Mouse (Mus musculus) gastrocnemius, postnatal 14 days (tissue): ENCODE measurements around the gene Gm49405. TPM values are rescaled to one million over a fixed set of nuclear protein-coding genes. Genes with fewer than 3 reads are reported as not detected.
A peak's percentile ranks its signal among the peaks of the same experiment; 100 is the strongest.
"Not testable (repeated sequence)": the region's sequence is repeated elsewhere in the genome, so short reads cannot be mapped to it uniquely, and the experiment has no call there.

ENCODE experiments used
- DNase-seq: peaks from one replicate; pipeline ENCODE4 v3.0.0; 2021; ENCODE audit warnings: mixed read lengths
- intact Hi-C: fragments of 180-260 bp; cut with DNase I; formaldehyde crosslinking; loops from one replicate; pipeline ENCODE4 v1.15.1; 2025; ENCODE audit warnings: low total_unique reads
- long read RNA-seq, 2 experiments: library from polyadenylated mRNA; stranded (forward); transcript quantifications; one replicate each; pipeline ENCODE4 v2.0.0; 2021
- total RNA-seq, 2 experiments: library from RNA; stranded (reverse); gene quantifications; 2 replicates each; pipeline ENCODE4 v1.2.3; 2021

Gm49405 gene
- under 1 TPM; 0.18 to 0.31 TPM for total RNA-seq
- long read RNA-seq, experiment 1, result 0 reads
- long read RNA-seq, experiment 2, result 0 reads

DNA sequence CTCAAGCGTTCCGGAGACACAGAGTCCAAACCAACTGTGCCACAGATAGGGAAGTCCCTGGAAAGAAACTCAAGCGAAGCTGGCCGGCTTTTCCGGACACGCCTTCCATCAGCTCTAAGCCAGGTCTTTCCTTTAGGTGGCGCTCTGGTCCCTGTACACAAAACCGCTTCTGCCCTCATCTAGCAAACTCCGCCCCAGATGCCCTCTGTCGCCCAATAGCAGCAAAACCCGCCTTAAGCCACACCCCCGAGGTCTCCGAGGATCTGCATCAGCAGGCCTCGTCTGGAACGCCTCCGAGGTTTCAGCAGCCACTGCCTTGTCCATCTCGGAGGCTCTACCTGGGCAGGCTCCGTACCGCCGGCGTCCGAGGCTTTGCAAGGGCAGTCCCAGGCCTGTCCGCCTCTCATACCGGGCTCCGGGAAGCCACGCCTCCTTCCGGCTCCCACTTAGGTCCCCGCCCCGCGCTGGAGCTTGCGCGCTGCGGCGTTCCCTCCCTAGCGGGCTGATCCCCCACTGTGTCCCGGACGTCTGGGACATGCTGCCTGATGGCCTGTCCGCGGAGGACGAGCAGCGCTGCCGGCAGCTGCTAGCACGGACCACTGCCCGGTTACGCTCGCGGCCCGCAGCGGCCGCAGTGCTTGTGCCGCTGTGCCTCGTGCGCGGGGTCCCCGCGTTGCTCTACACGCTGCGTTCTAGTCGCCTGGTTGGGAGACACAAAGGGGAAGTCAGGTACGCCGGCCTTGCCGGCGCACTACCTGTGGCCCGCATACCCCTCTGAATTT lies at the start of gene Gm49405, which contains the start of gene Nudt8:
Gene Gm49405, plus strand, starts transcription at position 508 of the 782 bp plus-strand sequence.
Gene Nudt8, plus strand, starts transcription at position 462 of the 782 bp plus-strand sequence.
- DNase-seq, result peak; percentile 95
- intact Hi-C loops, result no loop called here

DNA sequence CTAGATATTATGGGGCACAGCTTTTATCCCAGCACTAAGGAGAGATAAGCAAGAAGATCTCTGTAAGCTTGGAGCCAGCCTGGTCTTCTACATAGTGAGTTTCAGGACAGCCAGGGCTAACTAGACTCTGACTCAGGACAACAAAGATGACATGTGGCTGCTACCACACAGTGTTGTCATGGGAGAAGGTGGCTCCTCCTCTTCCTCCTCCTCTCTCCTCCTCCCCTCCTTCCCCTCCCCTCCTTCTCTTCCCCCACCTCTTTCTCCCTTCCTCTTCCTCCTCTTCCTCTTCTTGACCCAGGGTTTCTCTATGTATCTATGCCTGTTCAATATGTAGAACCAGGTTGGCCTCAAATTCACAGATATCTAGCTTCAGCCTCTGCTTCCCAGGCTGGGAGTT lies 49.0 kb upstream of the Gm49405 start:
- intact Hi-C loops, result no loop called here
- DNase-seq, result no peak

DNA sequence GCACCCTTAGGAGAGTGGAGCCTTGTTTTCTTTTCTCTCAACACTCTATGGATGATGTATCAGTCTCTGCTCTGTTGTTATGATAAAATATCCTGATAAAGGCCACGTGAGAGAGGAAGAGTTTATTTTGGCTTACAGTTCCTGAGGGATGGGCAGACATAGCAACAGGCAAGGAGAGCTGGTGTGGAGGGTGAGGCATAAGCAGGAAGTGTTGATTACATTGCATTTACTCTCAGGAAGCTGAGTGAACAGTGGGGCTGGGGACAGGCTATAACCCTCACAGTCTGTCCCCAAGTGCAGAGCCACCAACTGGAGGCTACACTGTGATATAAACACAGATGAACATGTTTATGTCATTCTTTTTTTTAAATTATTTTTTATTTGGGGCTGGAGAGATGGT lies 48.3 kb upstream of the Gm49405 start:
- no peak for DNase-seq
- intact Hi-C loops, result no loop called here

DNA sequence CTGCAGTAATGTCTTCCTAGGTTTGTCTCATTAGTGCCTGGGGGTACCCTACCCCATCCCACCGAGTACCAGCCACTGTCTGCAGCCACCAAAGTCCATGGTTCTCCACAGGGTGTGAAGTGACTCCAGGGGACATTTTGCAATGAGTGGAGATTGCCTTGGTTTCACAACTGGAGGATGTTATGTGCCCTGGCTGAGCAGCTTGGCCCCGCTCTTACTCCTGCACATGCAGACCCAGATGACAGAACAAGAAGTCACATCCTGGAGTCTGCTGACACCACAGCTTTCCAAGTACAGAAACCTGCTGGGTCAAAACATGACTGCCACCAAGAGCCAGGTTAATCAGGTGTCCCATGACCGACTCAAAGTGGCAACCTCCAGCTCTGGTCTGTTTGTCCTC lies 45.4 kb upstream of the Gm49405 start:
- DNase-seq, result no peak
- intact Hi-C loops, result no loop called here

DNA sequence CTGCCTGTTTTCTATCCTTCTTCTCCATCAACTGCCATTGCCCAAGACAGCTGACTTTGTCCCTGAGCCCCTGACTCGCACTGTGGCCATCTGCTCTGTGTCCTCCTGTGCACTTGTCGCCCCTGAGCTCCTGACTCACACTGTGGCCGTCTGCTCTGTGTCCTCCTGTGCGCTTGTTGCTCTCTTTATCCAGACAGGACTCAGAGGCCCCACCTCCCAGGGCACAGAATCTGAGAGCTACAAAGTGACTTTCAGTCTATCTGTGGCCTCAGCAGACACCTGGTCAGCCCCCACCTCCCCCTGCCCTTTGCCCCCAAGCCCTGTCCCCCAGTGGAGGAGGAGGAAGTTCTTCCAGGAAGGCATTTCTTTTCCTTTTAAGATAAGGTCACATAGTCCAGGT lies 44.6 kb upstream of the Gm49405 start:
- intact Hi-C loops, result no loop called here
- DNase-seq, result no peak

- intact Hi-C loops, DNase-seq: not testable (repeated sequence)
Observed at GRCm38 (mm10) chr19:3957296-3958036, 43.0 kb upstream of the Gm49405 start.

DNA sequence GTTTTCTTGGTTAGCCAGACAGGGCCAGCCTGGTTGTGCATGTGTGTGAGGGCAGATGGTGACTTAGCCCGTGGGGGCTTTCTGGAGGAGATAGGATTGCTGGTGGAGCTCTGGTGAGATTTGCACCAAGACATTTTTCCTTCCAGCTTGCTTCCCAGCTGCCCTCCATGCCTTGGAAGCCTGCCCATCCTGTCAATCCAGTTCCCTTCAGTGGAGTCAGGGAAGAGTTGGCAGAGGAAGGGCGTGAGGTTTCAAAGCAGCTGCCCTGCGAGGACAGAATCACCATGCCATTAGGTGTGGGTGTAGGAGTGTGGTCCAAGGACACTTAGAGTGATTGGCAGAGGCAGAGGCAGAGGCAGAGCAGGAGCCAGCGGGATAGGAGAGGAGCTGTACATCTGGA lies 42.0 kb upstream of the Gm49405 start, which contains the start of gene Aldh3b3:
Gene Aldh3b3, plus strand, starts transcription at position 176 of the 400 bp plus-strand sequence.
- intact Hi-C loops, result no loop called here
- DNase-seq, result no peak

DNA sequence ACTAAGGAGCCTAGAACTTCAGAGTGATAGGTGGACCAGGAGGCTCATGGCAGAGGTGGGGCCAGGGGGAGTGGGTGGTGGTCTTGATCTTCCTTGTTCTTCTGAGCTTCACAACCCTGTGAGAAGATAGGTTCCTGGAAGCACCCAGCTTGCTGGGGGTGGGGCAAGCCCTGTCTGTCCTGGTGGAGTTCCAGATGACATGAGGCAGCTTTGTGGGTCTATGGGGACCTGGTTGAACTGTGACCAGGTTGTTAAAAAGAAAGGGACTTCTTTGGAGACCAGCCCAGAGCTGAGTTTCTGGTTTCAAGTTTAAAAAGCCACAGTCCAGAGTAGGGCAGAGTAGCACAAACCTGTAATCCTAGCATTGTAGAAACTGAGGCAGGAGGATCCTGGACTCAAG lies 41.4 kb upstream of the Gm49405 start:
- intact Hi-C loops, result no loop called here
- no peak for DNase-seq

- intact Hi-C loops, result no loop called here
- no peak for DNase-seq
Observed at GRCm38 (mm10) chr19:3960211-3960610, 40.2 kb upstream of the Gm49405 start.

- DNase-seq, intact Hi-C loops: not testable (repeated sequence)
Observed at GRCm38 (mm10) chr19:3961805-3962204, 38.6 kb upstream of the Gm49405 start.

DNA sequence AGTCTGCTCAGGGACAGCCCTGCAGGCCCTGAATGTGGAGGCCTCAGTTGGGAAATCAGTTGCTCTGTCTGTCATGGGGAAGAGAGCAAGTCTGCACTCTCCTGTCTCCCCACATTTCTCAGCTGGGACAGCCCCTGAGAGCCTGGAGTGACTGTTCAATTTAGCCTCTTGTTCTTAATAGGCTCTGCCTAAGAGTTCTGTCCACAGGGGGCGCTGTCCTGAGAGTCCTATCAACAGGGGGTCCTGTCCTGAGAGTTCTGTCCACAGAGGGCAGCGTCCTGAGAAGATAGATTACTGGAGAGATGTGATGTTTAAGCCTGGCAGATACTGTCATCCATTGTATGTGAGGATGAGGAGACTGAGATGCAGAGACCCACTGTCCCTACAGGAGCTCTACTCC lies 38.0 kb upstream of the Gm49405 start:
- intact Hi-C loops, result no loop called here

DNA sequence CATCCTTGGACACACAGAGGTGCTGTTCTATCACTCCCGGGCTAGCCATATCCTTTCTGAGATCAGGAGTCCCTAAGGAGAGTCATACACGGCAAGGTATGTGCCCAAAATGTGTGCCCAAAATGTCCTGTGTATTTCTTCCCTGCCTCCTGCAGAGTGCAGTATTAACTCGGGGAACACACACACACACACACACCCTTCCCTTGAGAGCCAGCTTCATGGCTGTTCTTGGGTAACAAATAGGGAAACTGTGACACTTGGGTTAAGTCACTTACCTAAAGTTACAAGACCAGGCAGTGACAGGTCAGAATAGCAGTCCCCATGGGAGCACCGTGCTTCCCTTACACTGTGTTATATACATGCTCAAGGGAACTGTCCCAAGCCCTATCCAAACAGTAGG lies 36.4 kb upstream of the Gm49405 start:
- no peak for DNase-seq
- intact Hi-C loops, result no loop called here

More for the DNA sequence above, 38.0 kb upstream of the Gm49405 start:
- no peak for DNase-seq

DNA sequence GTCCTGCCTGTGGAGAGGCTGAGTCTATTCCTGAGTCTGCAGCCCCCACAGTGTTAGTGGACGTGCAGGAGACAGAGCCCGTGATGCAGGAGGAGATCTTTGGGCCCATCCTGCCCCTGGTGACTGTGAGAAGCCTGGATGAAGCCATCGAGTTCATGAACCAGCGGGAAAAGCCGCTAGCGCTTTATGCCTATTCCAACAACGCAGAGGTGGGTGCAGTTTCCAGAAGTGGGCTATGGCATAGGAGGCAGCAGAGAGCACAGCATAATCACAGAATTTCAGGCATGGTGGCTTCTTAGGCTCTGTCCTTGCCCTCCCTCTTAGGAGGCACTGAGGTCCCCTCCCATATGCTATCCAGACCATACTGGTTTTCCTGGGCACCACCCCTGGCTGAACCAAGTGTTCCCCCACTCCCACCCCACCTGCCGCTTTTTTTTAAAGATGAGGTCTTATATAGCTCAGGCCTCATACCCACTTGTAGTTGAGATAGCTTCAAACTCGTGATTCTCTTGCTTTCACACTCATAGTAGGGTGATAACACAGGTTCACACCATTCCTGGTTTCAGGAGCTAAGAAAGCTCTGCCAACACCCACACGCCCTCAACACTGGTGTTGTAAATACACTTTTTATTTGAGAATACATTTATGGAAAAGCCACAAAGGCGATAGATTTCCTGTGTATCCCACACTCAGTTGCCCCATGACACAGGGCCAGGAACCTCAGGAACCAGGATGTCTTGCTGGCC lies 33.9 kb upstream of the Gm49405 start:
- intact Hi-C loops, result no loop called here

DNA sequence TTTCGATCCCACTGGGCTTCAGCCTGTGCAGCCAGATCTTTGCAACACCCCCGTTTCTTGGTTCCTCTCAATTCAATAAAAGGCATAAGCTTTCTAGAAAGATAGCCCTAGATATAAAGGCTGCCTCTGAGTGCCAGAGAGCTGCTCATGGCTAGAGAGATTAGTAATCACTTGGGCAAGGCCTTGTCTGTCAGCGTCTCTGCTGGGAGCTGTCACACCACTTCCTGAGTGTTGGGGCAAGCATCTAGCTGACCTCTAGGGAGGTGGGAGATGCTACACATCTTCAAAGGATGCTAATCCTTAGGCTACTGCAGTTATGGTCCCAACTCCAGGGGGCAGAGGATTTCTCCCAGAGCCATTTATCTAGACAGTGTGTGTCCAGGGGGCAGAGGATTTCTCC lies 33.2 kb upstream of the Gm49405 start:
- DNase-seq, result no peak
- intact Hi-C loops, result no loop called here

More for the DNA sequence above, 33.9 kb upstream of the Gm49405 start:
- no peak for DNase-seq

- intact Hi-C loops, result no loop called here
Observed at GRCm38 (mm10) chr19:3972229-3972628, 28.2 kb upstream of the Gm49405 start, which contains the start of gene Aldh3b2. Gene Aldh3b2 (plus strand): TSS chr19:3972328.

DNA sequence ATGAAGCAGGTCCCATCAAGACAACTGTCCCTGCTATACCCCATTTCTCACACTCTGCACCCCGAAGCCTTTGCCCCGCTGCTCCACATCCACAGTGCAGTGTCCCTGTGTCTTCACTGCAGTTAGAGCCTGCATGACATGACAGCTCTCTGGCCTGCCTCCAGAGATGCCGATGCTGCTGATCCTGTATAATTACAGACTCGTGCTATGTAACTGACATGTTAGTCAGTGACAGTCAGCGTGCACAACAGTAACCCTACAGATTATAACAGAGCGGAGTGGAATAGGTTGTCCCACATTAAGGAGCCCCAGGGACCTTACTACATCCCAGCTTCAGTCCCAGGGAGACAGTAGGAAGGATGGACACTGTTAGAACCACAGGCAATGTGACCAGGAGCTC lies 25.8 kb upstream of the Gm49405 start:
- DNase-seq, intact Hi-C loops: not testable (repeated sequence)

More at GRCm38 (mm10) chr19:3972229-3972628, 28.2 kb upstream of the Gm49405 start, which contains the start of gene Aldh3b2:
- no peak for DNase-seq

DNA sequence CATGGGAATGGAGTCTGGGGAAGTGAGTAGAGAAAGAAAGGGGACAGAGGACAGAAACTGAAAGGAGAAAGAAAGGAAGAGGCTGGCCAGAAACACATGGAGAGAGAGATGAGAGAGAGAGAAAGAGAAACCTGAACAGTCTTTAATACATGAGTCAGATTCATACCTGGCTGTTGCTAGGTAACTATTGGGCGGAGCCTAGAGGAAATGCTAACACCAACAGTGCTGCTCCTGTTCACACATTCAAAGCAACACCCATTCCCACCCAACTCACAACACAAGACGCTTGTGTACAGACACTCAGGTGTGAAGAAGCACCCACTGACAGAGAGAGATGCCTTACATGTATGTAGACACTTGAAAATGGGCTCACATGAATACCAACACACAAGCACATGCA lies 24.6 kb upstream of the Gm49405 start:
- intact Hi-C loops, result no loop called here
- no peak for DNase-seq

DNA sequence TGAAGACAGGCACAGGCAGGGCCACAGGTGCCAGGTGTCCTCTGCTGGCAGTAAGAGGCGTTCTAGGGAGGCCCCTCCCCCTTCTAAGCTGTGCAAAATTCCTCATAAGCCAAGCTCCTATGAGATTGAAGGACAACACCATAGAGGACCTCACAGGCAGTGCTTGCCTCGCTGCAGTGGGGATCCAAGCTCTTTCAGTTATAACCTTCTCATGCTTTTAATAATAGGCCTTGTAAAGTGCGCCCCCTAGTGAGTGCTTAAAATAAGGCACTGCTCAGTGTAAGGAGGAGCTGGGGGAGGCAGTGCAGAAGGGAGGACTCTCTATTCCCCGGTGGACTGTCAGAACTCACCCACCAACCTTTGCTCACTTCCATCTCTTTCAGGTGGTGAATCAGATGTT lies 20.1 kb upstream of the Gm49405 start:
- intact Hi-C loops, result loop anchor here (2.0 kb wide), 1 partner anchor 34 kb away; no protein-coding TSS in a partner anchor
- peak; percentile 75 for DNase-seq

DNA sequence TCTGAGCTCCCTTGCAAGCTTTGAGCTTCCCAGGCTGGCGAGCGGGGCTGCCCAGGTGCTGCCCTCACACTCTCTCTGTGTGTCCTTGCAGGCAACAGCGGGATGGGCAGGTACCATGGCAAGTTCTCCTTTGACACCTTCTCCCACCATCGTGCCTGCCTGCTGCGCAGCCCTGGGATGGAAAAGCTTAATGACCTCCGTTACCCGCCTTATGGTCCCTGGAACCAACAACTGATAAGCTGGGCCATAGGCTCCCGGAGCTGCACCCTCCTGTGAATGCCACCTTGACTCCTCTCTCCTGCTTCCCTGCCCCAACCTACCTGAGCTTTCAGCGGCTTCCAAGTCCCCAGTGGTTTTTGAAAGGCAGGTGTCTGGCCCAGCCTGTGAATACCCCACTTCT lies 19.5 kb upstream of the Gm49405 start:
- intact Hi-C loops, result loop anchor here (2.0 kb wide), 1 partner anchor 34 kb away; no protein-coding TSS in a partner anchor
- no peak for DNase-seq
